Comparison of ENCODE assay signal across 12 mouse cellular contexts in genomic region chr7:142092991-142093390, GRCm38 (mm10). TPM values are rescaled to one million over a fixed set of nuclear protein-coding genes. Genes with fewer than 3 reads are reported as not detected.
DNase-seq lines count a peak whose midpoint lies in the region; ATAC-seq and TF ChIP-seq lines count a peak whose summit lies in the region.
"Had no signal": no experiment of that assay in that cellular context is flagged by ENCODE, and none has a peak within 500 bp of the region (broad histone marks: within the 10 kb centered on the region; RNA-seq: fewer than 3 reads in every experiment).

No protein-coding gene starts in this region.

- H3K36me3 ChIP-seq in erythroblast, embryonic 14.5 days (ENCODE audit: control insufficient read depth) = peaks cover 57% of the 10 kb centered on the region
- H3K36me3 ChIP-seq in lung, postnatal 0 days (ENCODE audit: insufficient read depth, low read length) = no peaks in the 10 kb centered on the region
- H3K36me3 ChIP-seq in limb, embryonic 15.5 days = no peaks in the 10 kb centered on the region
- H3K36me3 ChIP-seq: stomach, embryonic 15.5 days had no signal

- 0 out of 2 replicates have a peak overlapping the region, but pooled peaks have one; percentile 93 for H3K4me2 ChIP-seq in lung, postnatal 0 days (replicated peaks; ENCODE audit: low read depth, low read length)
- H3K4me2 ChIP-seq in limb, embryonic 15.5 days = 0 out of 2 replicates have a peak overlapping the region, but pooled peaks have one; percentile 8

- no peak overlapping the region for H3K27ac ChIP-seq in lung, postnatal 0 days (ENCODE audit: low read length)
- H3K27ac ChIP-seq in limb, embryonic 15.5 days = no peak overlapping the region
- no peak overlapping the region for H3K27ac ChIP-seq in olfactory bulb, adult 2 months (ENCODE audit: insufficient read depth, low read depth, low read length)
- H3K27ac ChIP-seq: stomach, embryonic 15.5 days had no signal

- TF ChIP-seq POLR2A in olfactory bulb, adult 2 months (IDR thresholded peaks at IDR 0.05; ENCODE audit: insufficient read depth, low read depth, low read length) = no peak

- peaks cover 89% of the 10 kb centered on the region for H3K27me3 ChIP-seq in erythroblast, embryonic 14.5 days (ENCODE audit: control insufficient read depth)
- peaks cover 36% of the 10 kb centered on the region for H3K27me3 ChIP-seq in lung, postnatal 0 days (replicated peaks; ENCODE audit: insufficient read depth, low read length)
- peaks cover 97% of the 10 kb centered on the region for H3K27me3 ChIP-seq in limb, embryonic 15.5 days

- peaks cover 90% of the 10 kb centered on the region for H3K4me1 ChIP-seq in erythroblast, embryonic 14.5 days (ENCODE audit: control insufficient read depth)
- no peaks in the 10 kb centered on the region for H3K4me1 ChIP-seq in lung, postnatal 0 days (ENCODE audit: insufficient read depth, low read depth, low read length)
- H3K4me1 ChIP-seq in limb, embryonic 15.5 days = peaks cover 33% of the 10 kb centered on the region
- peaks cover 54% of the 10 kb centered on the region for H3K4me1 ChIP-seq in olfactory bulb, adult 2 months (ENCODE audit: control insufficient read depth, insufficient read depth, low read length)

- no peak for TF ChIP-seq EP300 in lung, postnatal 0 days (IDR thresholded peaks at IDR 0.05)

- ATAC-seq in erythroblast, adult 5-6 weeks (replicated peaks; ENCODE audit: low FRiP score, poor library complexity, severe bottlenecking) = no peak
- no peak for ATAC-seq in lung, postnatal 0 days
- no peak for ATAC-seq in limb, embryonic 15.5 days (ENCODE audit: insufficient number of reproducible peaks, low FRiP score, low TSS enrichment, low read depth)

- H3K4me3 ChIP-seq in erythroblast, embryonic 14.5 days (replicated peaks) = peak overlapping the region; percentile 90
- no peak overlapping the region for H3K4me3 ChIP-seq in lung, postnatal 0 days (ENCODE audit: low read depth, low read length)
- no peak overlapping the region for H3K4me3 ChIP-seq in limb, embryonic 15.5 days
- peak overlapping the region; percentile 98 for H3K4me3 ChIP-seq in olfactory bulb, adult 2 months (ENCODE audit: insufficient read depth, low read depth, low read length)

- H3K9me3 ChIP-seq in erythroblast, embryonic 14.5 days (ENCODE audit: control insufficient read depth, low read length) = no peaks in the 10 kb centered on the region; the same call in 1 of the 2 replicates
- no peaks in the 10 kb centered on the region for H3K9me3 ChIP-seq in lung, postnatal 0 days (ENCODE audit: low read length)
- no peaks in the 10 kb centered on the region for H3K9me3 ChIP-seq in limb, embryonic 15.5 days
- H3K9me3 ChIP-seq: stomach, embryonic 15.5 days had no signal

- no peak overlapping the region for H3K9ac ChIP-seq in lung, postnatal 0 days (replicated peaks; ENCODE audit: low read depth)
- no peak overlapping the region for H3K9ac ChIP-seq in limb, embryonic 15.5 days
- H3K9ac ChIP-seq: stomach, embryonic 15.5 days had no signal

- TF ChIP-seq CTCF in lung, postnatal 0 days (IDR thresholded peaks at IDR 0.05) = no peak
- TF ChIP-seq CTCF in olfactory bulb, adult 2 months (IDR thresholded peaks at IDR 0.05; ENCODE audit: insufficient read depth, low read depth, low read length) = no peak

- no peak for DNase-seq in lung, postnatal 0 days (ENCODE audit: low spot score)
- no peak for DNase-seq in lung, postnatal 14 days
- DNase-seq in right cerebral cortex, postnatal 14 days = no peak
- no peak for DNase-seq in gastrocnemius, postnatal 36 days
- DNase-seq: lung, adult 18-20 months had no signal

- intact Hi-C loops in gastrocnemius, postnatal 36 days (cut with DNase I) = no loop called here

- WGBS in lung, postnatal 0 days = 75% methylated on average over 1 of the region's 1 CpGs
- WGBS in limb, embryonic 15.5 days = 30% methylated on average over 1 of the region's 1 CpGs
- 22% methylated on average over 1 of the region's 1 CpGs for WGBS in olfactory bulb, adult 2 months

RNA-seq across cellular contexts. Expression of gene Dusp8, which starts 2.7 kb away (rescaled TPM):
- 7.6 and 9.7 TPM in 2 replicates for polyA plus RNA-seq in erythroblast, embryonic 14.5 days (2012)
- total RNA-seq in erythroblast, adult 5-6 weeks (2015; ENCODE audit: low replicate concordance) = 13.3 and 22.2 TPM in 2 replicates
- total RNA-seq in erythroblast, adult 5-6 weeks (2017; ENCODE audit: low replicate concordance) = 14.7 and 15.9 TPM in 2 replicates
- polyA plus RNA-seq in lung, postnatal 0 days (2015; fragmentation: Nextera tagmentation; extraction: Ambion mirVana) = 5.5 and 6.0 TPM in 2 replicates
- 5.5 and 6.9 TPM in 2 replicates for polyA plus RNA-seq in limb, embryonic 15.5 days (2015; fragmentation: Nextera tagmentation; extraction: Ambion mirVana)
- polyA plus RNA-seq in olfactory bulb, adult 2 months (2012; ENCODE audit: insufficient read depth, insufficient read length, low replicate concordance, missing spikeins) = not detected in 2 replicates
- 10 to 100 TPM; 32.5 to 43.4 TPM for total RNA-seq in gastrocnemius, postnatal 36 days (2021)
- total RNA-seq: neutrophil, adult 5-6 weeks had no signal

RNA-seq across cellular contexts. Expression of gene Gm45618, which starts 27.5 kb away (rescaled TPM):
- polyA plus RNA-seq in erythroblast, embryonic 14.5 days (2012) = not detected in 2 replicates
- total RNA-seq in erythroblast, adult 5-6 weeks (2015; ENCODE audit: low replicate concordance) = not detected in 2 replicates
- not detected in 2 replicates for total RNA-seq in erythroblast, adult 5-6 weeks (2017; ENCODE audit: low replicate concordance)
- polyA plus RNA-seq in lung, postnatal 0 days (2015; fragmentation: Nextera tagmentation; extraction: Ambion mirVana) = not detected in 2 replicates
- polyA plus RNA-seq in limb, embryonic 15.5 days (2015; fragmentation: Nextera tagmentation; extraction: Ambion mirVana) = not detected in 2 replicates
- not detected in 2 replicates for polyA plus RNA-seq in olfactory bulb, adult 2 months (2012; ENCODE audit: insufficient read depth, insufficient read length, low replicate concordance, missing spikeins)
- not detected for total RNA-seq in gastrocnemius, postnatal 36 days (2021)
- total RNA-seq: neutrophil, adult 5-6 weeks had no signal
- polyA plus RNA-seq: kidney, embryonic 16.5 days; stomach, embryonic 15.5 days had no signal

RNA-seq across cellular contexts. Expression of gene Mob2, which starts 32.1 kb away (rescaled TPM):
- 24.8 and 29.2 TPM in 2 replicates for polyA plus RNA-seq in erythroblast, embryonic 14.5 days (2012)
- 67.1 and 69.6 TPM in 2 replicates for total RNA-seq in erythroblast, adult 5-6 weeks (2015; ENCODE audit: low replicate concordance)
- total RNA-seq in erythroblast, adult 5-6 weeks (2017; ENCODE audit: low replicate concordance) = 75.1 and 76.9 TPM in 2 replicates
- 85.9 and 104 TPM in 2 replicates for polyA plus RNA-seq in lung, postnatal 0 days (2015; fragmentation: Nextera tagmentation; extraction: Ambion mirVana)
- 78.2 and 82.2 TPM in 2 replicates for polyA plus RNA-seq in limb, embryonic 15.5 days (2015; fragmentation: Nextera tagmentation; extraction: Ambion mirVana)
- not detected in 2 replicates for polyA plus RNA-seq in olfactory bulb, adult 2 months (2012; ENCODE audit: insufficient read depth, insufficient read length, low replicate concordance, missing spikeins)
- 10 to 100 TPM; 40.2 to 43.7 TPM for total RNA-seq in gastrocnemius, postnatal 36 days (2021)

RNA-seq across cellular contexts. Expression of gene Gm39115, which starts 42.8 kb away (rescaled TPM):
- not detected in 2 replicates for polyA plus RNA-seq in erythroblast, embryonic 14.5 days (2012)
- total RNA-seq in erythroblast, adult 5-6 weeks (2015; ENCODE audit: low replicate concordance) = not detected in 2 replicates
- total RNA-seq in erythroblast, adult 5-6 weeks (2017; ENCODE audit: low replicate concordance) = not detected in 2 replicates
- polyA plus RNA-seq in lung, postnatal 0 days (2015; fragmentation: Nextera tagmentation; extraction: Ambion mirVana) = not detected in 2 replicates
- not detected in 2 replicates for polyA plus RNA-seq in limb, embryonic 15.5 days (2015; fragmentation: Nextera tagmentation; extraction: Ambion mirVana)
- polyA plus RNA-seq in olfactory bulb, adult 2 months (2012; ENCODE audit: insufficient read depth, insufficient read length, low replicate concordance, missing spikeins) = not detected in 2 replicates
- not detected for total RNA-seq in gastrocnemius, postnatal 36 days (2021)
- total RNA-seq: neutrophil, adult 5-6 weeks had no signal
- polyA plus RNA-seq: kidney, embryonic 16.5 days; stomach, embryonic 15.5 days had no signal

RNA-seq across cellular contexts. Expression of gene Gm45337, which starts 51.4 kb away (rescaled TPM):
- polyA plus RNA-seq in erythroblast, embryonic 14.5 days (2012) = not detected in 2 replicates
- not detected in 2 replicates for total RNA-seq in erythroblast, adult 5-6 weeks (2015; ENCODE audit: low replicate concordance)
- total RNA-seq in erythroblast, adult 5-6 weeks (2017; ENCODE audit: low replicate concordance) = not detected in 2 replicates
- not detected in 2 replicates for polyA plus RNA-seq in lung, postnatal 0 days (2015; fragmentation: Nextera tagmentation; extraction: Ambion mirVana)
- polyA plus RNA-seq in limb, embryonic 15.5 days (2015; fragmentation: Nextera tagmentation; extraction: Ambion mirVana) = not detected in 2 replicates
- not detected in 2 replicates for polyA plus RNA-seq in olfactory bulb, adult 2 months (2012; ENCODE audit: insufficient read depth, insufficient read length, low replicate concordance, missing spikeins)
- total RNA-seq in gastrocnemius, postnatal 36 days (2021) = not detected
- total RNA-seq: neutrophil, adult 5-6 weeks had no signal
- polyA plus RNA-seq: kidney, embryonic 16.5 days; stomach, embryonic 15.5 days had no signal

Comparison
In these comparisons a context has a peak if more than half of its experiments do, and no peak if none do; other contexts are left out.
1. H3K4me3 ChIP-seq: peak in erythroblast, embryonic 14.5 days (single experiment) and olfactory bulb, adult 2 months (single experiment); none in lung, postnatal 0 days (single experiment) and limb, embryonic 15.5 days (single experiment).